Mouse (Mus musculus) cerebellum, adult 2 months (tissue): ENCODE measurements around the gene Lrrc20. TPM values are rescaled to one million over a fixed set of nuclear protein-coding genes. Genes with fewer than 3 reads are reported as not detected.

Experiments used
- DNase-seq, 2 experiments: peaks; one replicate each; pipeline ENCODE4 v3.0.0; 2021
- H3K27ac ChIP-seq: fragments of 200-500 bp; 2 replicates; pipeline ENCODE4 v1.5.1; 2012; ENCODE audit warnings: low read length, control low read depth, inconsistent platforms; ENCODE audit not compliant: insufficient read depth
- H3K27me3 ChIP-seq: fragments of 200-500 bp; 2 replicates; pipeline ENCODE4 v1.6.1; 2012; ENCODE audit warnings: inconsistent platforms, mild to moderate bottlenecking, low read length, moderate library complexity; ENCODE audit not compliant: control insufficient read depth, insufficient read depth
- H3K4me1 ChIP-seq: fragments of 200-500 bp; 2 replicates; pipeline ENCODE4 v1.6.1; 2011; ENCODE audit warnings: low read length; ENCODE audit not compliant: control insufficient read depth, insufficient read depth
- H3K4me3 ChIP-seq: fragments of 200-500 bp; replicated peaks from 2 replicates; pipeline ENCODE3; 2011; ENCODE audit warnings: mild to moderate bottlenecking, low read depth, low read length, control low read depth; ENCODE audit not compliant: insufficient read depth
- CTCF ChIP-seq: fragments of 200-500 bp; IDR thresholded peaks from 2 replicates; pipeline ENCODE4 v1.5.1; 2011; ENCODE audit warnings: low read depth, mild to moderate bottlenecking, control low read depth, low read length, moderate library complexity, borderline replicate concordance; ENCODE audit not compliant: insufficient read depth
- POLR2A ChIP-seq: fragments of 200-500 bp; IDR thresholded peaks from 2 replicates; pipeline ENCODE4 v1.6.1; 2011; ENCODE audit warnings: low read length, control low read depth, borderline replicate concordance; ENCODE audit not compliant: insufficient read depth
- WGBS: fragments of 180-500 bp; shearing (Covaris S2); methylation state at CpG from one replicate; pipeline ENCODE4 v1.1.7; 2018; 5-methylcytosine and 5-hydroxymethylcytosine counted together
- polyA plus RNA-seq: library from polyadenylated mRNA; depleted of rRNA; stranded (reverse); fragments of >200 nt; gene quantifications from 2 replicates; pipeline ENCODE4 v1.2.3, GENCODE M21; 2012

Lrrc20 gene
- polyA plus RNA-seq, 1 experiment, result 20.9 TPM

- WGBS, result 21% methylated on average over 7 of the region's 7 CpGs
These were observed 35.2 kb downstream of the Lrrc20 start for GRCm38 (mm10) chr10:61510809-61511208.

GRCm38 (mm10) chr10:61512215-61512889, 36.8 kb downstream of the Lrrc20 start:
- H3K4me1 ChIP-seq, result peaks cover 2% of the 10 kb centered on the region
- DNase-seq, result no peak
- no peak overlapping the region for H3K4me3 ChIP-seq
- no peak for TF ChIP-seq CTCF
- TF ChIP-seq POLR2A, result no peak
- 72% methylated on average over 11 of the region's 11 CpGs for WGBS
- no peaks in the 10 kb centered on the region for H3K27me3 ChIP-seq
- no peak overlapping the region for H3K27ac ChIP-seq

More at GRCm38 (mm10) chr10:61510809-61511208, 35.2 kb downstream of the Lrrc20 start:
- Histone ChIP-seq H3K27ac (no peak overlapping the region), H3K27me3 (no peaks in the 10 kb centered on the region), H3K4me3 (no peak overlapping the region), H3K4me1 (no peaks in the 10 kb centered on the region; the same call in 1 of the 2 replicates)
- DNase-seq, result no peak
- no peak for TF ChIP-seq POLR2A
- TF ChIP-seq CTCF, result no peak

GRCm38 (mm10) chr10:61516866-61517265, 41.3 kb downstream of the Lrrc20 start:
- H3K27ac ChIP-seq, result no peak overlapping the region

GRCm38 (mm10) chr10:61517296-61518071, 41.9 kb downstream of the Lrrc20 start:
- H3K4me1 ChIP-seq, result peaks cover 7% of the 10 kb centered on the region
- 16% methylated on average over 12 of the region's 12 CpGs for WGBS
- peak in 1 of 2 experiments; percentile 31 for DNase-seq
- no peak overlapping the region for H3K4me3 ChIP-seq
- TF ChIP-seq CTCF, result no peak
- no peak for TF ChIP-seq POLR2A
- H3K27me3 ChIP-seq, result no peaks in the 10 kb centered on the region
- no peak overlapping the region for H3K27ac ChIP-seq

More at GRCm38 (mm10) chr10:61516866-61517265, 41.3 kb downstream of the Lrrc20 start:
- 77% methylated on average over 5 of the region's 5 CpGs for WGBS
- Histone ChIP-seq H3K4me1 (peaks cover 7% of the 10 kb centered on the region), H3K27me3 (no peaks in the 10 kb centered on the region), H3K4me3 (no peak overlapping the region)
- DNase-seq, result no peak
- TF ChIP-seq CTCF (no peak), POLR2A (no peak)

- H3K4me1 ChIP-seq, result peaks cover 7% of the 10 kb centered on the region
- TF ChIP-seq POLR2A (no peak), CTCF (no peak)
- no peak overlapping the region for H3K27ac ChIP-seq
- WGBS, result 75% methylated on average over 9 of the region's 9 CpGs
- no peak for DNase-seq
- H3K27me3 ChIP-seq, result no peaks in the 10 kb centered on the region
- no peak overlapping the region for H3K4me3 ChIP-seq
These were observed 42.7 kb downstream of the Lrrc20 start for GRCm38 (mm10) chr10:61518320-61518719.

GRCm38 (mm10) chr10:61519491-61519890, 43.9 kb downstream of the Lrrc20 start:
- no peak for TF ChIP-seq POLR2A
- no peak for TF ChIP-seq CTCF
- Histone ChIP-seq H3K4me1 (peaks cover 7% of the 10 kb centered on the region), H3K27ac (no peak overlapping the region), H3K4me3 (no peak overlapping the region), H3K27me3 (no peaks in the 10 kb centered on the region)
- no peak for DNase-seq
- WGBS, result 15% methylated on average over 2 of the region's 2 CpGs

GRCm38 (mm10) chr10:61520714-61521113, 45.1 kb downstream of the Lrrc20 start:
- Histone ChIP-seq H3K27me3 (no peaks in the 10 kb centered on the region), H3K4me1 (peaks cover 7% of the 10 kb centered on the region), H3K4me3 (no peak overlapping the region), H3K27ac (no peak overlapping the region)
- WGBS, result 83% methylated on average over 6 of the region's 6 CpGs
- TF ChIP-seq CTCF, result no peak
- TF ChIP-seq POLR2A, result no peak
- DNase-seq, result no peak
